Mouse (Mus musculus): ENCODE measurements around the gene Fam193b. TPM values are rescaled to one million over a fixed set of nuclear protein-coding genes. Genes with fewer than 3 reads are reported as not detected.

Fam193b gene
- polyA plus RNA-seq, 1 experiment from 2014 or later = 34.3 TPM

- Histone ChIP-seq H3K27ac (ENCODE audit: low read depth, low read length) (no peak overlapping the region), H3K9me3 (replicated peaks; ENCODE audit: control insufficient read depth, low read length) (no peaks in the 10 kb centered on the region), H3K4me3 (ENCODE audit: low read depth, low read length) (no peak overlapping the region), H3K4me1 (ENCODE audit: control insufficient read depth, insufficient read depth, low read length) (peaks cover 10% of the 10 kb centered on the region), H3K27me3 (replicated peaks; ENCODE audit: control insufficient read depth, insufficient read depth, low read length) (no peaks in the 10 kb centered on the region), H3K4me2 (ENCODE audit: low read length) (no peak overlapping the region), H3K36me3 (ENCODE audit: control insufficient read depth, insufficient read depth, low read length) (peaks cover 29% of the 10 kb centered on the region), H3K9ac (ENCODE audit: low read length) (no peak overlapping the region)
- ATAC-seq (no peak), DNase-seq (ENCODE audit: low spot score) (no peak)
- WGBS = 84% methylated on average over 6 of the region's 6 CpGs
These were observed 3.9 kb downstream of the Fam193b start for GRCm38 (mm10) chr13:55567001-55567400.

DNA sequence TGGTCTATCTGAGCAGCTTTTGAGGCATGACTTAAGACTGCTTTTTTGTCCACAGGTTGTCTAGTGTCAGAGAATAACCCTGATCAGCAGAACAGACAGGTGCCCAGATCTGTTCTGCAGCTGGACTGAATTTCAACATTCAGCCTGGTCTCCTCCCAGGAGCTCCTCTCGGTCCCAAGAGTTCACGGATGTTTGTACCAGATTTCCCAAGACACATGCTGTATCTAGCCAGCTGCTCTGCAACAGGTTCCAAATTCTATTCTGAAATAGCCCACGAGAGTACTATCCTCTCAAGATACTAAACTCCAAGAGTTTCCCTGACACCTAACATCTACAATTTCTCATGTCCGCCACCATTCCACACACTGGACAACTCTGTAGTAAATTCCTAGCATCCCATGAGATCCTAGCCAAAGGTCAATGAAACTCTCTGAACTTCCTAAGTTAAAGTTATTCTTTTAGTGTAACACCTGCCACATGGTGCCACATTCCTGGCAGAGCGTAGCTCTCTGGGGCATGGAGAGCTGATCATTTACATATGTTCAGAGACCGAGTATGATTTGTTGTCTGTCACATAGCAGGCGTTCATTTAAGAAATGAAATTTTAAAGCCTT, 7.5 kb downstream of the Fam193b start:
- peaks cover 46% of the 10 kb centered on the region for H3K36me3 ChIP-seq (ENCODE audit: control insufficient read depth, insufficient read depth, low read length)
- no peaks in the 10 kb centered on the region for H3K4me1 ChIP-seq (ENCODE audit: control insufficient read depth, insufficient read depth, low read length)
- WGBS = 89% methylated on average over 7 of the region's 7 CpGs
- no peaks in the 10 kb centered on the region for H3K9me3 ChIP-seq (replicated peaks; ENCODE audit: control insufficient read depth, low read length)
- H3K27ac ChIP-seq (ENCODE audit: low read depth, low read length) = no peak overlapping the region
- H3K4me3 ChIP-seq (ENCODE audit: low read depth, low read length) = no peak overlapping the region
- H3K27me3 ChIP-seq (replicated peaks; ENCODE audit: control insufficient read depth, insufficient read depth, low read length) = no peaks in the 10 kb centered on the region
- DNase-seq (ENCODE audit: low spot score) (no peak), ATAC-seq (no peak)
- no peak overlapping the region for H3K4me2 ChIP-seq (ENCODE audit: low read length)
- no peak overlapping the region for H3K9ac ChIP-seq (ENCODE audit: low read length)

DNA sequence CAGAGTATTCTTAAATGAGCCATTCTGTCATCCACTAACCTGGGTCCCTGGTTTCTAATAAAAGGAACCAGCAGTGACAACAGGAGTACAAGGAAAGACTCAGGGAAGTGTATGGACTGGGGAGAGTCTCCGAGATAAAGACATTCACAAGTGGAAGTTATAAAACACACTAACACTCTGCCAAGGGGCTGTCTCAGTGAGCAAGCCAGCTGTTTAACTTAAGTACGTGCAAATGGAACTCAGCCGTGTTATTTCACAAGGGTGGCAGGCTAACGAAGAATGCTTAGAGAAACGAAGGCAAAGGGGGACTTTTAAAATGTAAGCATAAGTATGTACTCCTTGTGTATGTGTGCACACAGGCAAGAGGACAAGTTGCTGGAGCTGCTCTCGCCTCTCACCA, 13.4 kb downstream of the Fam193b start:
- Histone ChIP-seq H3K36me3 (ENCODE audit: control insufficient read depth, insufficient read depth, low read length) (peaks cover 64% of the 10 kb centered on the region), H3K27ac (ENCODE audit: low read depth, low read length) (no peak overlapping the region), H3K9me3 (replicated peaks; ENCODE audit: control insufficient read depth, low read length) (no peaks in the 10 kb centered on the region), H3K4me2 (ENCODE audit: low read length) (no peak overlapping the region), H3K27me3 (replicated peaks; ENCODE audit: control insufficient read depth, insufficient read depth, low read length) (no peaks in the 10 kb centered on the region), H3K9ac (ENCODE audit: low read length) (no peak overlapping the region), H3K4me3 (ENCODE audit: low read depth, low read length) (no peak overlapping the region), H3K4me1 (ENCODE audit: control insufficient read depth, insufficient read depth, low read length) (no peaks in the 10 kb centered on the region)
- WGBS = 86% methylated on average over 6 of the region's 6 CpGs
- ATAC-seq (no peak), DNase-seq (ENCODE audit: low spot score) (no peak)

DNA sequence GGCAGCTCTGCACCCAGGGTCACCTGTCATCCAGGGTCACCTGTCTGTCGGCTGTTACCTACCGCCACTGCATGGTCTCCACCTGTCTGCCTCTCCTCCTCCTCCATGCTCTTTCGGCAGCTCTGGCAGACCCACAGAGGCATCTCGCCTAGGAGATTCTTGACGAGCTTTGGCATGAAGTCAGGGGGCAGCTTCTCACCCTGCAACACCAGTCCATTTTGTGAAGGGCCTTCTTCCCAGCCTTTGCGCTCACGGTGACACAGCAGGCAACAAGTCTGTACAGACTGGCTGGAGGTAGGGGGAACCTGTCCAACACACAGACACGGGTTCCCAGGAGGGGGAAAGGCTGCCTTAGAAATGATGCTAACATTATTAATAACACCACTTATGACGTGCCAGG, 15.0 kb downstream of the Fam193b start:
- peaks cover 69% of the 10 kb centered on the region for H3K36me3 ChIP-seq (ENCODE audit: control insufficient read depth, insufficient read depth, low read length)

DNA sequence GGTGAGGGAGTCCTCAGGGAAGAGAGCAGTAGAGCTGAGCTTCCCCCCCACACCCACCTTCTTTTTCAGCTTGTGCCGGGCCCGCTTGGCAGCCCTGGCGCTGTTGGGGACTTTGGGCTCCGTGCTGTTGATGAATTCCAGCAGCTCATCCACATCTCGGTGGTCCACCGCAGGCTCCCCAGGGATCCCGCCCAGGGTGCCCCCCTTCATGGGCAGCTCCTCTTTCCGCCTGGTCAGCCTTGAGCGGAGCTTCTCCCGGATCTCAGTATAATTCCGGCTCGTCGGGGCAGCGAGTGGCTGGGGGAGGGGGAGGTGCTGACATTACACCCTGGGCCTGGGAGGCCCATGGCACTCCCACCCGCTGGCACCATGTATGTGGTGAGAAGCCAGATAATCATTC, 21.9 kb downstream of the Fam193b start:
- DNase-seq (ENCODE audit: low spot score) = no peak
- no peaks in the 10 kb centered on the region for H3K9me3 ChIP-seq (replicated peaks; ENCODE audit: control insufficient read depth, low read length)
- H3K9ac ChIP-seq (ENCODE audit: low read length) = no peak overlapping the region
- H3K4me1 ChIP-seq (ENCODE audit: control insufficient read depth, insufficient read depth, low read length) = no peaks in the 10 kb centered on the region
- no peak overlapping the region for H3K4me2 ChIP-seq (ENCODE audit: low read length)
- no peak overlapping the region for H3K4me3 ChIP-seq (ENCODE audit: low read depth, low read length)
- peaks cover 98% of the 10 kb centered on the region for H3K36me3 ChIP-seq (ENCODE audit: control insufficient read depth, insufficient read depth, low read length)
- no peak overlapping the region for H3K27ac ChIP-seq (ENCODE audit: low read depth, low read length)
- no peaks in the 10 kb centered on the region for H3K27me3 ChIP-seq (replicated peaks; ENCODE audit: control insufficient read depth, insufficient read depth, low read length)
- ATAC-seq = no peak
- WGBS = 90% methylated on average over 15 of the region's 15 CpGs

More for the DNA sequence above, 15.0 kb downstream of the Fam193b start:
- Histone ChIP-seq H3K27ac (ENCODE audit: low read depth, low read length) (no peak overlapping the region), H3K9ac (ENCODE audit: low read length) (no peak overlapping the region), H3K4me3 (ENCODE audit: low read depth, low read length) (no peak overlapping the region), H3K9me3 (replicated peaks; ENCODE audit: control insufficient read depth, low read length) (no peaks in the 10 kb centered on the region), H3K4me1 (ENCODE audit: control insufficient read depth, insufficient read depth, low read length) (no peaks in the 10 kb centered on the region), H3K27me3 (replicated peaks; ENCODE audit: control insufficient read depth, insufficient read depth, low read length) (no peaks in the 10 kb centered on the region), H3K4me2 (ENCODE audit: low read length) (no peak overlapping the region)
- DNase-seq (ENCODE audit: low spot score) (no peak), ATAC-seq (no peak)
- WGBS = 91% methylated on average over 9 of the region's 9 CpGs

DNA sequence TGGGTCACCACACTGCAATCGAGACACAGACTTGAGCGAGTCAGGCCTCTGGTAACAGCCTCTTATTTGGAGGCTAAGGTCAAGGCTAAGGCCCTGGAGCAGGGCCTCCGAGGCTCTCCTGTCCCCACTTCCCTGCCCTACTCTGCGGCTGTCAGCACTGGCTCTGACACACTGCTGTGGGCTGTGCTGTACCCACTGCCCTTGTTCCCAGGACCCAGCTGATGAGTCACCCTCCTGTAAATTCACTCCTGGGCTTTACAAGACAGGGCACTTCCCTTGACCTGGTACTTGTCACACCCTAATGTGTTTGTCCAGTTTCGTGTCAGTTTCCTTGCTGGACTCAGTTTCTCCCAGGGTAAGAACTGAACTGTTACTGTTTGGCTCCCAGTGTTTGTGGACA, 22.5 kb downstream of the Fam193b start:
- Histone ChIP-seq H3K4me1 (ENCODE audit: control insufficient read depth, insufficient read depth, low read length) (no peaks in the 10 kb centered on the region), H3K4me2 (ENCODE audit: low read length) (no peak overlapping the region), H3K27me3 (replicated peaks; ENCODE audit: control insufficient read depth, insufficient read depth, low read length) (no peaks in the 10 kb centered on the region), H3K9me3 (replicated peaks; ENCODE audit: control insufficient read depth, low read length) (no peaks in the 10 kb centered on the region), H3K4me3 (ENCODE audit: low read depth, low read length) (no peak overlapping the region), H3K9ac (ENCODE audit: low read length) (no peak overlapping the region), H3K36me3 (ENCODE audit: control insufficient read depth, insufficient read depth, low read length) (peaks cover 98% of the 10 kb centered on the region), H3K27ac (ENCODE audit: low read depth, low read length) (no peak overlapping the region)
- no peak for ATAC-seq
- 96% methylated on average over 5 of the region's 5 CpGs for whole genome bisulfite sequencing
- DNase-seq (ENCODE audit: low spot score) = no peak

- Histone ChIP-seq H3K4me1 (ENCODE audit: control insufficient read depth, insufficient read depth, low read length) (no peaks in the 10 kb centered on the region), H3K4me2 (ENCODE audit: low read length) (no peak overlapping the region), H3K9me3 (replicated peaks; ENCODE audit: control insufficient read depth, low read length) (no peaks in the 10 kb centered on the region), H3K27me3 (replicated peaks; ENCODE audit: control insufficient read depth, insufficient read depth, low read length) (no peaks in the 10 kb centered on the region), H3K9ac (ENCODE audit: low read length) (no peak overlapping the region), H3K27ac (ENCODE audit: low read depth, low read length) (no peak overlapping the region), H3K4me3 (ENCODE audit: low read depth, low read length) (no peak overlapping the region), H3K36me3 (ENCODE audit: control insufficient read depth, insufficient read depth, low read length) (peaks cover 99% of the 10 kb centered on the region)
- WGBS = 92% methylated on average over 2 of the region's 2 CpGs
- ATAC-seq = no peak
- DNase-seq (ENCODE audit: low spot score) = no peak
These were observed 23.0 kb downstream of the Fam193b start for GRCm38 (mm10) chr13:55547916-55548315.

DNA sequence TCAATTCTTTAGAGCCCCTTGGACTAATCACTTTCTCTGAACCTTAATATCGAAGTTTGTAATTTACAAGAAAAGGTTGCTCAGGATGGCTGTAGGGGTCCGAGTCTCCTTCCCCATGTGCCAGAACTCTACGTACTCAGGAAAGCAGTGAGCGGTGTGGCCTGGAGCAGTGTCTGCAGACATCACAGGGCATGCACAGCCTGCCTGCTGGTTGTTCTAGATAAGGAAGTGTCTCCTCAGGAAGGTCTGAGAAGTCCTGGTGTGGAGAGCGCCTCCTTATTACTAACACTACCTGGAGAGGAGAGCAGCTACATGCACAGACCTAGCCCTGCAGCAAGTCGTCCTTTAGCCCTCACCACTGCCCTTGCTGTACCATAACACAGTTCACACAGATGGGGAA, 26.1 kb downstream of the Fam193b start:
- H3K36me3 ChIP-seq (ENCODE audit: control insufficient read depth, insufficient read depth, low read length) = peaks cover 99% of the 10 kb centered on the region
- H3K27me3 ChIP-seq (replicated peaks; ENCODE audit: control insufficient read depth, insufficient read depth, low read length) = no peaks in the 10 kb centered on the region
- no peaks in the 10 kb centered on the region for H3K9me3 ChIP-seq (replicated peaks; ENCODE audit: control insufficient read depth, low read length)
- no peak overlapping the region for H3K27ac ChIP-seq (ENCODE audit: low read depth, low read length)
- no peak overlapping the region for H3K4me2 ChIP-seq (ENCODE audit: low read length)
- H3K4me3 ChIP-seq (ENCODE audit: low read depth, low read length) = no peak overlapping the region
- DNase-seq (ENCODE audit: low spot score) (no peak), ATAC-seq (no peak)
- H3K9ac ChIP-seq (ENCODE audit: low read length) = no peak overlapping the region
- WGBS = 94% methylated on average over 6 of the region's 6 CpGs
- no peaks in the 10 kb centered on the region for H3K4me1 ChIP-seq (ENCODE audit: control insufficient read depth, insufficient read depth, low read length)

GRCm38 (mm10) chr13:55543447-55543846, 27.5 kb downstream of the Fam193b start:
- ATAC-seq = no peak
- Histone ChIP-seq H3K9me3 (replicated peaks; ENCODE audit: control insufficient read depth, low read length) (no peaks in the 10 kb centered on the region), H3K36me3 (ENCODE audit: control insufficient read depth, insufficient read depth, low read length) (peaks cover 99% of the 10 kb centered on the region), H3K27me3 (replicated peaks; ENCODE audit: control insufficient read depth, insufficient read depth, low read length) (no peaks in the 10 kb centered on the region), H3K4me3 (ENCODE audit: low read depth, low read length) (no peak overlapping the region), H3K4me1 (ENCODE audit: control insufficient read depth, insufficient read depth, low read length) (no peaks in the 10 kb centered on the region), H3K9ac (ENCODE audit: low read length) (no peak overlapping the region), H3K27ac (ENCODE audit: low read depth, low read length) (no peak overlapping the region), H3K4me2 (ENCODE audit: low read length) (no peak overlapping the region)
- 91% methylated on average over 8 of the region's 8 CpGs for WGBS
- DNase-seq (ENCODE audit: low spot score) = no peak
